Mouse (Mus musculus) induced T-regulatory cell, adult 2 months (primary cell): ENCODE results near the gene Itprid2.

Experiments used
- DNase-seq: peaks from one replicate; pipeline ENCODE4 v3.0.0-alpha.2; 2012; ENCODE audit warnings: low read depth

Gene Itprid2

DNA sequence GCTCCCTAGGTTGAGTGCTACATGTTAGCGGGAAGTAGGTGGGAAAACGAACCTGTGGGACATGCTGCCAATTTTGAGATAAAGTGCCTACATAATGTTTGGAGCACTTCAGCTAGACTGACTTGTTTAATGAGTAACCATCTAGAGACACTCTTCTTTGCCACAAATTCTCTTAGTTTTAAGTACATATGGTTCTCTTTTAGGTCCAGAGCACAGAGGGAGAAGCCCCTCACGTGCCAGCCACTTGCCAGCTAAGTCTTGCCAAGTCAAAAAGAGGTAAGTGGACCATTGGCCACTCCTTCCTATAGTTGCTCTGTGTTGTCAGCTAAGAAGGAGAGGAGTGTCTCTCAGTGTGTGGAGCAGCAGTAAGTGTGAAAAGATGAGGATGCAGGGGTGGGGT is 16.0 kb downstream of the Itprid2 start:
- no peak for DNase-seq

GRCm38 (mm10) chr2:79651701-79652100 is 16.5 kb downstream of the Itprid2 start:
- DNase-seq: no peak

GRCm38 (mm10) chr2:79652502-79652901 is 17.4 kb downstream of the Itprid2 start:
- no peak for DNase-seq

DNA sequence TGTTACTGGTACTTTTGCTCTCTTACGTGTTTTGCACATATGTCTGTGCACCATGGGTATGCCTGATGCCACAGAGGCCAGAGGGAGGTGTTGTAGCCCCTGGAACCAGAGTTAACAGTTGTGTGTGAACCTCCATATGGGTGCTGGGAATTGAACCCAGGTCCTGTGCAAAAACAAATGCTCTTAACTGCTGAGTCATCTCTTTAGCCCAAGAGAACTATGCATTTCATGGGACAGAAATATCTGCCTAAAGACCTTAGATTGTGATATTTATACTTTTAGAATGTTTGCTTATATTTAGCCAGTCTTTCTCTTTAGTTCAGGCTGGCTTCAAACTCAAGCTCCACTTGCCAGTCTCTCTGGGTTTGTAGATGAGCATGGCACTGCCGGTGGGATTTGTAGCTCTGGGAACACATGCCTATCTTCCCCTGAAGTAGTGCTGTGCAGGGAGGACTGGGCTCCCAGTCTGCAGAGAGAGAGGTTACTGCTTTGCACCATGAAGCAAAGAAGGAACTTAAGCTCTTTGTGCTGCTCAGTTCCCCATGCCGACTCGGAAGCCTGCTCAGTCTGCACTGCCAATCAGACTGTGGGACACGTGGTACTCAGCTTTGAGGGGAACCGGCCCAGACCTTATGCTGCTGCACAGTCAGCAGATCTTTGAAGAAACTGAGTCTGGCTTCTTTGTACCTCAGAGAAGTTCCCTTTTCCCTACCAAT is 18.1 kb downstream of the Itprid2 start:
- DNase-seq: no peak

GRCm38 (mm10) chr2:79653809-79654164 is 18.6 kb downstream of the Itprid2 start:
- no peak for DNase-seq

DNA sequence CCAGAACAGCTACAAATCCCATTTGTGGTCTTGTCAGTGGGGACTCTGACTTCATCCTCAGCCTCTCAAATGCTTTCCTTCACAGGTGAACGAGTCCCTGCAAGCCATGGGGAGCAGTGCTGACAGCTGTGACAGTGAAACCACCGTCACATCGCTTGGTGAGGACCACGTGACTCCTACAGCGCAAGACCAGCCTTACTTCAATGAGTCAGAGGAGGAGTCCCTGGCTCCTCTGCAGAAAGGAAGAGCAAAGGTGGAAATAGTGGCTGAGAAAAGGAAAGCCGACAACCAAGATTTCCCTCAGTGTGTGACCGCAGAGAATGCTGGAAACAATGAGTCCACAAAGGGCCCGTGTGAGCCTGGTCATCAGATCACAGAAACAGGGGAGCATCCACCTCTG is 21.9 kb downstream of the Itprid2 start:
- DNase-seq: no peak

- DNase-seq: no peak
These were observed 25.4 kb downstream of the Itprid2 start for GRCm38 (mm10) chr2:79660417-79661185.

DNA sequence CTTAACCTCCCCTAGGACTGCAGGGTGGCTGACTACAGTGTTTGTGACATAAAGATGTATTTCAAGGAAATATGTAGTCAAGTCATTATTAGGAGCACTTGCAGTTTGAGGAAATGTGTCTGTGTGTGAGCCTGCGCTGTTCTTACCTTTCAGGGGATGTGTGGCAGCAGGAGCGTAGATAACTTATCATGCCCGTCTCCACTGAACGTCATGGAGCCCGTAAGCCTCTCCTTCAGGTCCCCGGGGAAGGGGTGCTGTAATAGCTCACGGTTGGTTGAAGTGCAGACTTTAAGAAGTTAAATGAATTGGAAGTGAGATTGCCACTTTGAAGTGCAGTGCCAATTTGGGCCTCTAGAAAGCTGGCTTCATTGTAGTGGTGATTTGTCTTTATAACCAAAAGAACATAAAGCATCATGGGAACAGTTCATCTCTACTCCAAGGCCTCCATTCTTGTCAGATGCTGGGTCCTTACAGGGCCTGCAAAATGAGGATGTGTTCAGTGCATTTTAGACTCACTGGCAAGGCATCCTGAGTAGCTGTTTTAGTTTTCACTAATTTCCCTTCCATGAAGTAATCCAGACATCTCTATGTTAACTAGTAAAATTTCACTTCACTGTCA is 26.4 kb downstream of the Itprid2 start:
- no peak for DNase-seq

GRCm38 (mm10) chr2:79664532-79665286 is 29.6 kb downstream of the Itprid2 start:
- no peak for DNase-seq

- DNase-seq: no peak
These were observed 30.3 kb downstream of the Itprid2 start for GRCm38 (mm10) chr2:79665492-79665891.

DNA sequence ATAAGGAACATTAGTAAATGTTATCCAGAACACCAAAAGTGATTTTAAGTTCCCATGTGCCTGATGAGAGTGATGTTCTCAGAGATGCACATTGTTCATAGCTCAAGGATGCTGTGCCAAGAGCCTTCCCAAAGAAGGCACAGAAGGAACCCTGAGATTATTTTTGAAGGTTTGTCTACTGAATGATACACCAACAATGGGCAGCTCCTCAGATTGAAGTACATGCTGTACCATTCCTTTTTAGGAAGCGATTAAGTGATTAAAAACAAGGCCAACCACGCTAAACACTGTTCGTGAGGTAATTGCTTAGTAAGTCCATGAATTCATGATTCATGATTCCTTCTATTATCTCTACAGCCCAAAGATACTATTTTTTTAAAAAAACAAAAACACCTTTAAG is 40.1 kb downstream of the Itprid2 start:
- no peak for DNase-seq

GRCm38 (mm10) chr2:79677663-79678257 is 42.6 kb downstream of the Itprid2 start:
- no peak for DNase-seq

DNA sequence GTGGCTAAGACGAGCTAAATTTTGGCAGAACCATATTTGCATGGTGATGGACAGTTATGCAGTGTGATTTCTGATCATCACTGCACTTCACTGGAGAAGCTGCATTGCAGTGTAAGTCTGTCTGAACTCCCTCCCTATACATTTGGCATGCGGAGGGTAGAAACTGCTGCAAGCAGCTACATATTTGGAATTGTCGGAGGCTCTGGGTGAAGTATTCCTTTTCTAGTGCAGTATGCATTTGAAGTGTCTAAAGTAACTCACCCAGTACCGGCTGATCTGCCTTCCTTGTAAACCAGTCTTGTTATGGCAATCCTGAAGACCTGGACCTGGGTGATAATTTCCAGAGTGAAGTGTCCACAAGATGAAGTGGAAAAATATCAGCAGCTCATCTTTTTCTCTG is 46.5 kb downstream of the Itprid2 start:
- DNase-seq: no peak

- DNase-seq: no peak
These were observed 48.1 kb downstream of the Itprid2 start for GRCm38 (mm10) chr2:79683258-79683657.

- no peak for DNase-seq
These were observed 55.7 kb downstream of the Itprid2 start for GRCm38 (mm10) chr2:79690838-79691237.

GRCm38 (mm10) chr2:79695190-79695589 is 60.0 kb downstream of the Itprid2 start:
- DNase-seq: no peak

DNA sequence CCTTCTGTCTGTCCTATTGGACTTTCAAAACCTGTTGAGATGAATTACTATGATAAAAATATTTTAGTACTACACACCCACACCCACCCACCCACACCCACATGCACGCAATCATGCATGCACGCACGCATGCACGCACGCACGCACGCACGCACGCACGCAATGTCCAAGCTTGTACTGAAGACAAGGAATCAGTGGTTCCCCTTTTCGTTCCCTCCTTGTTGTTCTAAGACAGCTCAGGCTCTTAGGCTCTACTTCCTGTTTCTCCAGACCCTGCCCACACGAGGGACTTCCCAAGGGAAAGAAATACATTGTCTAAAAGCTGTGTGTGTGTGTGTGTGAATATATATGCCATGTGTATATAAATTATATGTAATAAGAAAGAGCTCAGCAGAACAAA is 60.8 kb downstream of the Itprid2 start:
- DNase-seq: no peak

- no peak for DNase-seq
These were observed 61.5 kb downstream of the Itprid2 start for GRCm38 (mm10) chr2:79696478-79697230.

DNA sequence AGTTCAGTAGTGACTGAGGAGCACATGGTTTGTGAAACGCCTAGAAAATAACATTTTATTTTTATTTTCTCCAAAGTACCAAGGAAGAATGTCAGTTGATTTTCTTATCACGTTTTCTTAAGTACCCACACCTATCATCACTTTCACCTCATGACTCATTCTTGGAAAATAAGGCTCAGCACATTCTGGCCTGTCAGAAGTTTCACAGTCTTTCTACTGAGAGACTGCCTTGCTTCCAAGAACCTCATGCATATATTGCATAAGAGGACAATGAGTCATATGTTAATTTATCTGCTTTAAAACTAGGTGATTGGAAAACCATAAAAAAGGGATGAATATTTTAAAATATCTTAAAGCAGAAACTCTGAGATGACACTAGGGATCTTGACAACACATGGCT is 63.0 kb downstream of the Itprid2 start:
- peak; percentile 8 for DNase-seq

DNA sequence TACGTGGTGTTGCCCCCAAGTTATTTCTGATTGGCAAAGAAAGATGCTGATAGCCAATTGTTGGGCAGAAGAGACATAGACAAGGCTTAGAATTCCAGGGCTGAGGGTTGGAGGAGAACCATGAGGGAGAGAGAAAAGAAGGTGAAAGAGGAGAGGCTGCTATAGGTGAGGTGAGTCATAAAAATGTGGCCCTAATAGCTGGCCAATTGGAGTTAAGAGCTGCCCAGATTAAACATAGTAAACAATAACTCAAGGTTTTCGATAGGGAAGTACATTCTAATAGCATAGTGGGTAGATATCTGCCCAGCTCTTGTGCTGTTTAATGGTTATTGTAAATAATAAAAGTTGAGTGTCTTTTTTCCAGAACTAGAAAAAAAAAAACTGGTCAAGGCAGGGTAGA is 69.6 kb downstream of the Itprid2 start:
- no peak for DNase-seq

GRCm38 (mm10) chr2:79707575-79707974 is 72.4 kb downstream of the Itprid2 start, which contains the start of gene Ppp1r1c:
TSS of gene Ppp1r1c (plus strand) at chr2:79707780.
- DNase-seq: no peak
